Mouse (Mus musculus): ENCODE measurements around the gene Rrp1b. TPM values are rescaled to one million over a fixed set of nuclear protein-coding genes. Genes with fewer than 3 reads are reported as not detected.

Rrp1b gene
- total and polyA plus RNA-seq, 3 experiments: 78.6 to 84.1 TPM; not detected in 1

DNA sequence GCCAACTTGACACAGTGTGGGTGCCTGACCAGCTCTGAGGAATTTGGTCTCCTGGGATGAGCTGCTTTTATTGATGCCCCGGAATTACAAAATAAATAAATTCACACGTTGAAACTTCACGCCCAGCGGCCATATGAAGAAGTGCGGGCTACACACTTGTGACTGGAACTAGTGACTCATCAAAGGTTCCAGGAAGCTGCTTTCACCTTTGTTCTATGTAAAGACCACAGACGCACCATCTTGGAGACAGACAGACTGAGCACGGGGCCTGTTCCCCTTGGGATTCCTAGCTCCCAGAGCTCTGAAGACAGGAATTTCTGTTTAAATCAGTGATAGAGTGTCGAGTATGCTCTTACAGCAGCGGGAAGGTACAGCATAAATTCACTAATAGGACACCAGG, 31.6 kb downstream of the Rrp1b start:
- Histone ChIP-seq H3K36me3 (ENCODE audit: control insufficient read depth in 1 of 2, insufficient read depth in 2 of 2, low read length in 2 of 2) (no peaks in the 10 kb centered on the region), H3K27me3 (ENCODE audit: control insufficient read depth in 1 of 2, insufficient read depth in 2 of 2, low read length in 2 of 2) (no peaks in the 10 kb centered on the region), H3K4me1 (ENCODE audit: control insufficient read depth in 1 of 2, insufficient read depth in 2 of 2, low read length in 2 of 2) (peaks cover 0 to 5% of the 10 kb centered on the region in 2 experiments; a peak in 1 of 4 replicates), H3K79me2 (ENCODE audit: control insufficient read depth, insufficient read depth, low read length, poor library complexity) (no peaks in the 10 kb centered on the region), H3K27ac (ENCODE audit: control insufficient read depth, low read depth, low read length) (no peak overlapping the region), H3K9ac (ENCODE audit: control insufficient read depth, low read depth, low read length, poor library complexity, severe bottlenecking) (no peak overlapping the region), H3K9me3 (replicated peaks; ENCODE audit: insufficient read depth, low read length) (no peaks in the 10 kb centered on the region), H3K4me3 (ENCODE audit: control insufficient read depth in 1 of 2, insufficient read depth in 1 of 2, low read depth in 2 of 2, low read length in 2 of 2) (no peak overlapping the region)
- no peak for DNase-seq (ENCODE audit: low read depth, low spot score)
- TF ChIP-seq ETS1 (IDR thresholded peaks at IDR 0.05; ENCODE audit: low read depth, low read length) (no peak), MYB (IDR thresholded peaks at IDR 0.05; ENCODE audit: low read depth, low read length) (no peak), POLR2A (IDR thresholded peaks at IDR 0.05; ENCODE audit: control insufficient read depth in 1 of 2, insufficient read depth in 1 of 2, low read depth in 1 of 2, low read length in 2 of 2, poor library complexity in 1 of 2) (no peak), JUND (IDR thresholded peaks at IDR 0.05; ENCODE audit: low read depth, low read length) (no peak), E2F4 (IDR thresholded peaks at IDR 0.05; ENCODE audit: borderline replicate concordance, low read depth, low read length) (no peak), TCF12 (IDR thresholded peaks at IDR 0.05; ENCODE audit: low read depth, low read length) (no peak), EP300 (IDR thresholded peaks at IDR 0.05; ENCODE audit: low read depth in 1 of 2, low read length in 2 of 2) (no peak), UBTF (IDR thresholded peaks at IDR 0.05; ENCODE audit: borderline replicate concordance, insufficient read depth, low read depth, low read length) (no peak), NRF1 (IDR thresholded peaks at IDR 0.05; ENCODE audit: insufficient read depth, low read depth, low read length, poor library complexity, severe bottlenecking) (no peak), BHLHE40 (IDR thresholded peaks at IDR 0.05; ENCODE audit: borderline replicate concordance, low read depth, low read length) (no peak), ZNF384 (IDR thresholded peaks at IDR 0.05; ENCODE audit: low read depth, low read length) (no peak), HCFC1 (IDR thresholded peaks at IDR 0.05; ENCODE audit: low read depth, low read length) (no peak), USF1 (IDR thresholded peaks at IDR 0.05; ENCODE audit: low read depth, low read length) (no peak), KAT2A (conservative IDR thresholded peaks at IDR 0.05; ENCODE audit: low read depth, low read length) (no peak), USF2 (IDR thresholded peaks at IDR 0.05; ENCODE audit: borderline replicate concordance in 1 of 2, insufficient read depth in 1 of 2, low read depth in 1 of 2, low read length in 2 of 2) (no peak), POLR2AphosphoS2 (IDR thresholded peaks at IDR 0.05; ENCODE audit: low read length) (no peak), CHD2 (IDR thresholded peaks at IDR 0.05; ENCODE audit: low read length) (no peak), RAD21 (IDR thresholded peaks at IDR 0.05; ENCODE audit: low read depth, low read length) (no peak), MAZ (IDR thresholded peaks at IDR 0.05; ENCODE audit: low read depth, low read length) (no peak), TAL1 (IDR thresholded peaks at IDR 0.05; ENCODE audit: low read length) (no peak)

DNA sequence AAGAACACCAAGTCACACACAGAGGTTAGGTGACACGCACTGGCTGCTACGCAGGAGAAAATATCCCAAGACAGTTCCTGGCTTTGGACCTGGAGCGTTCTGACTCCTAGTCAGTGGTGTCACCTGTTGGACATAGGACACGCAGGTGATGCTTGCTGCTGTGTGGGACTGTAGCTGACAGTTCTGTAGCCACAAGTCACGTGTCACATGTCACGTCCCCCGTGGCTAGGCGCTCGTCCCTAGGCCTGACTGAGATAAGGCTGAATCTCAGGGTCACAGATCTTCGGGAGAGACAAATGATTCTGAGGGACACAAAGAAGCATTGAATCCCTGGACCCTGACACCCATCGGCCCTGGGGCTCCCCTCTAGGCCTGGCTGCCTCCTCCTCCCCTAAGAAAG, 32.5 kb downstream of the Rrp1b start:
- Histone ChIP-seq H3K9ac (ENCODE audit: control insufficient read depth, low read depth, low read length, poor library complexity, severe bottlenecking) (no peak overlapping the region), H3K4me3 (ENCODE audit: control insufficient read depth in 1 of 2, insufficient read depth in 1 of 2, low read depth in 2 of 2, low read length in 2 of 2) (no peak overlapping the region)

More for the DNA sequence above, 32.5 kb downstream of the Rrp1b start:
- no peaks in the 10 kb centered on the region for H3K9me3 ChIP-seq (replicated peaks; ENCODE audit: insufficient read depth, low read length)
- TF ChIP-seq ZMIZ1 (IDR thresholded peaks at IDR 0.05; ENCODE audit: low read depth, low read length) (no peak), USF2 (IDR thresholded peaks at IDR 0.05; ENCODE audit: borderline replicate concordance in 1 of 2, insufficient read depth in 1 of 2, low read depth in 1 of 2, low read length in 2 of 2) (no peak), POLR2A (IDR thresholded peaks at IDR 0.05; ENCODE audit: control insufficient read depth in 1 of 2, insufficient read depth in 1 of 2, low read depth in 1 of 2, low read length in 2 of 2, poor library complexity in 1 of 2) (no peak), MAX (IDR thresholded peaks at IDR 0.05; ENCODE audit: low read length) (no peak), MAFK (IDR thresholded peaks at IDR 0.05; ENCODE audit: borderline replicate concordance, low read depth, low read length) (no peak), KAT2A (conservative IDR thresholded peaks at IDR 0.05; ENCODE audit: low read depth, low read length) (no peak), UBTF (IDR thresholded peaks at IDR 0.05; ENCODE audit: borderline replicate concordance, insufficient read depth, low read depth, low read length) (no peak), USF1 (IDR thresholded peaks at IDR 0.05; ENCODE audit: low read depth, low read length) (no peak)
- H3K27me3 ChIP-seq (ENCODE audit: control insufficient read depth in 1 of 2, insufficient read depth in 2 of 2, low read length in 2 of 2): no peaks in the 10 kb centered on the region
- no peak overlapping the region for H3K27ac ChIP-seq (ENCODE audit: control insufficient read depth, low read depth, low read length)
- H3K79me2 ChIP-seq (ENCODE audit: control insufficient read depth, insufficient read depth, low read length, poor library complexity): no peaks in the 10 kb centered on the region
- H3K36me3 ChIP-seq (ENCODE audit: control insufficient read depth in 1 of 2, insufficient read depth in 2 of 2, low read length in 2 of 2): no peaks in the 10 kb centered on the region
- H3K4me1 ChIP-seq (ENCODE audit: control insufficient read depth in 1 of 2, insufficient read depth in 2 of 2, low read length in 2 of 2): peaks cover 0 to 5% of the 10 kb centered on the region in 2 experiments; a peak in 1 of 4 replicates
- no peak for DNase-seq (ENCODE audit: low read depth, low spot score)
